Mouse (Mus musculus): ENCODE measurements around the gene Cdkn2aipnl. TPM values are rescaled to one million over a fixed set of nuclear protein-coding genes. Genes with fewer than 3 reads are reported as not detected.

Gene Cdkn2aipnl
- polyA plus RNA-seq, 1 experiment from 2014 or later, result 32.2 TPM

DNA sequence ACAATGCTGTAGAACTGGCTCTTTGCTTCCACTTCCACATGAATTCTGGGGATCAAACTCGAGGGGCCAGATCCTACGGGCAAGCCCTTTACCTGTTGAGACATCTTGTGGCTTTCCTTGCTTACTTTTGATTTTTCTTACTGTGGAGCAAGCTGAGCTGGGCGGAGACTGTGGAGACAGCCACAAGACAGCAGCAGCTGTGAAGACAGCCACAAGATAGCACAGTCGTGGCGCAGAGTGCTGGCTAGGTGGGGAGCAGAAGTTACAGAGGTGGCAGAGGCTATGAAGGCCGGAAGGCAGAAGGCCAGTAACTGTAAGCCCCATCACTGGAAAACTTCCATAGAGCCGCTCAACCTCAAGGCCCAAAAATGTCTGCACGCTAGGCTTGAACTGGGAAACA lies 5.7 kb upstream of the Cdkn2aipnl start:
- in situ Hi-C loops (cut with MboI; ENCODE audit: low pct_unique_long_range_greater_than_20kb), result no loop called here
- TF ChIP-seq CTCF (IDR thresholded peaks at IDR 0.05), result no peak
- POLR2A ChIA-PET, result interaction anchor here (1.2 kb wide), 1 partner anchor 104 kb away, joined by 3 read pairs; the partner anchor contains the start of gene Jade2
- DNase-seq (ENCODE audit: low read depth, low spot score) (no peak), ATAC-seq (no peak)
- H3K27me3 ChIP-seq, result no peaks in the 10 kb centered on the region
- CTCF ChIA-PET, result interaction anchor here (1.1 to 1.8 kb wide), 2 partner anchors 20 to 142 kb away, joined by 3 to 5 read pairs; no protein-coding TSS in a partner anchor

GRCm38 (mm10) chr11:51962277-51962676 lies 5.2 kb upstream of the Cdkn2aipnl start:
- ATAC-seq, result no peak
- ChIA-PET CTCF (interaction anchor here (1.1 to 1.8 kb wide), 2 partner anchors 21 to 142 kb away, joined by 3 to 5 read pairs; no protein-coding TSS in a partner anchor), POLR2A (interaction anchor here (1.2 kb wide), 1 partner anchor 105 kb away, joined by 3 read pairs; the partner anchor contains the start of gene Jade2)
- DNase-seq (ENCODE audit: low read depth, low spot score), result no peak
- H3K27me3 ChIP-seq, result no peaks in the 10 kb centered on the region
- in situ Hi-C loops (cut with MboI; ENCODE audit: low pct_unique_long_range_greater_than_20kb), result no loop called here
- no peak for TF ChIP-seq CTCF (IDR thresholded peaks at IDR 0.05)

- POLR2A ChIA-PET, result interaction anchor here (0.5 to 2.5 kb wide), 7 partner anchors 10 to 111 kb away, joined by 3 to 18 read pairs (median 5); partner anchors contain the start of gene Jade2
- in situ Hi-C loops (cut with MboI; ENCODE audit: low pct_unique_long_range_greater_than_20kb), result loop anchor here (5.0 kb wide), 3 partner anchors 49 to 144 kb away; partner anchors contain the start of gene Jade2
- ATAC-seq, result no peak
Observed at GRCm38 (mm10) chr11:51966651-51967050, 810 bp upstream of the Cdkn2aipnl start.

DNA sequence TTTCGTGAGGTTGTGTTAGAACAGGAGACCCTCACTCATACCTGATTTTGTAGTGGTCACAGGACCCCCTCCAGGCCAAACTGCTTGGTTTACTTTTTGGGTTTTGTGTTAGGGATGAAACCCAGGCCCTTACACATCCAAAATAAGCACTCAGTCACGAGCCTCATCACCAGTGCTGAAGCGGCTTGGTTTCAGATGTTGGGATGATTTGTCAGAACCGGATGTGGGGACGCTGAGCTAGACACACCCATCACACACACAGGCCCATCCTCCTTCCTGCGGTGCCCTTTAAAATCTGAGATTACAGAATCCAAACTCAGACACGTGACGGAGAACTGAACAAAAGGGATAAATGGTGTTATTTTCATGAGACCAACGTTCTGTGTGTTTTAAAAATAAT lies 1.4 kb downstream of the Cdkn2aipnl start:
- DNase-seq (ENCODE audit: low read depth, low spot score) (no peak), ATAC-seq (no peak)
- in situ Hi-C loops (cut with MboI; ENCODE audit: low pct_unique_long_range_greater_than_20kb), result loop anchor here (5.0 kb wide), 3 partner anchors 52 to 147 kb away; partner anchors contain the start of gene Jade2
- no peak for TF ChIP-seq CTCF (IDR thresholded peaks at IDR 0.05)
- ChIA-PET CTCF (interaction anchor here (1.5 to 6.7 kb wide), 5 partner anchors 28 to 251 kb away, joined by 3 to 43 read pairs (median 4); no protein-coding TSS in a partner anchor), POLR2A (interaction anchor here (0.7 to 2.5 kb wide), 2 partner anchors 111 to 130 kb away, joined by 3 to 6 read pairs; partner anchors contain the start of gene Jade2)
- no peaks in the 10 kb centered on the region for H3K27me3 ChIP-seq

More at GRCm38 (mm10) chr11:51966651-51967050, 810 bp upstream of the Cdkn2aipnl start:
- CTCF ChIA-PET, result interaction anchor here (1.0 to 6.7 kb wide), 13 partner anchors 11 to 254 kb away, joined by 3 to 43 read pairs (median 4); no protein-coding TSS in a partner anchor
- H3K27me3 ChIP-seq, result no peaks in the 10 kb centered on the region
- DNase-seq (ENCODE audit: low read depth, low spot score), result no peak
- TF ChIP-seq CTCF (IDR thresholded peaks at IDR 0.05), result no peak

- H3K27me3 ChIP-seq, result no peaks in the 10 kb centered on the region
- ChIA-PET POLR2A (no interaction called here), CTCF (interaction anchor here (1.5 to 6.7 kb wide), 5 partner anchors 29 to 251 kb away, joined by 3 to 43 read pairs (median 4); no protein-coding TSS in a partner anchor)
- peak; percentile 39 for TF ChIP-seq CTCF (IDR thresholded peaks at IDR 0.05)
- in situ Hi-C loops (cut with MboI; ENCODE audit: low pct_unique_long_range_greater_than_20kb), result loop anchor here (5.0 kb wide), 3 partner anchors 52 to 147 kb away; partner anchors contain the start of gene Jade2
- DNase-seq (ENCODE audit: low read depth, low spot score) (no peak), ATAC-seq (no peak)
Observed at GRCm38 (mm10) chr11:51969511-51969910, 2.0 kb downstream of the Cdkn2aipnl start.

GRCm38 (mm10) chr11:51971644-51972043 lies 4.2 kb downstream of the Cdkn2aipnl start:
- DNase-seq (ENCODE audit: low read depth, low spot score) (no peak), ATAC-seq (no peak)
- in situ Hi-C loops (cut with MboI; ENCODE audit: low pct_unique_long_range_greater_than_20kb), result no loop called here
- CTCF ChIA-PET, result no interaction called here
- H3K27me3 ChIP-seq, result no peaks in the 10 kb centered on the region
- no peak for TF ChIP-seq CTCF (IDR thresholded peaks at IDR 0.05)
- POLR2A ChIA-PET, result no interaction called here

- in situ Hi-C loops (cut with MboI; ENCODE audit: low pct_unique_long_range_greater_than_20kb), result no loop called here
- POLR2A ChIA-PET, result interaction anchor here (0.6 to 1.8 kb wide), 6 partner anchors 11 to 145 kb away, joined by 3 to 4 read pairs (median 3); no protein-coding TSS in a partner anchor
- DNase-seq (ENCODE audit: low read depth, low spot score) (peak; percentile 35), ATAC-seq (peak; percentile 36)
- H3K27me3 ChIP-seq, result no peaks in the 10 kb centered on the region
- TF ChIP-seq CTCF (IDR thresholded peaks at IDR 0.05), result no peak
- CTCF ChIA-PET, result interaction anchor here (1.3 kb wide), 1 partner anchor 82 kb away, joined by 3 read pairs; no protein-coding TSS in a partner anchor
Observed at GRCm38 (mm10) chr11:51999611-52000289, 32.3 kb downstream of the Cdkn2aipnl start.

DNA sequence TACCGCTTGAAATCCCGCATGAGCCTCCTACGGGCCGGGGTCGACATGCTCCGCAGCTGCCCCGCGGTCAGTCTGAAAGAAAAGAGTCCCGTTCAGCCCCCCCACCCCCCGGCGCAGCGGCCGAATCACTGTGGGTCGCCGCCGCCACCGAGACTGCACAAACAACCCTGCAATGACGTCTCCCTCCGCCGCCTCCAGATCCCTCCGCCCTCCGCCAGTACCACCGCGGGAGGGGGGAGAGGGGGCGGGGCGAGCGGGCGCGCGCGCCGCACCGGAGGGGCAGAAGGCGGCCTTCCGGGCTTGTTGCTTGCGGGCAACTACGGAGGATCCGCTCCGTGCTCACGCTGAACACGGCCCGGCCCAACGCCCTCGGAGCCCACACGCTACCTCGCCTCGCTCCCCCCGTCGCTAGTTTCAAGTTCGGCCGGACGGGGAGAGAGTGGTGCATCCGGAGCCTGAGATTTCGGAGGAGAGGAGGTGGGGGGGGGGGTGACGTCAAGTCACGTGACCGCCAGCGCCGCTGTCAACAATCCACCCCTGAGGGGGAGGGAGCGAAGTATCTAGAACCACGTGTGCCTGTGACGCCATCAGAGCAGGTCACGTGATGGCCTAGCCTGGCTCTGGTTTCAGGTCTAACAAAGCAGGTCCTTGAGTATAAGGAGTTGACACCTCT lies 33.0 kb downstream of the Cdkn2aipnl start, which contains the start of gene Ube2b:
Gene Ube2b, minus strand, starts transcription at position 473 of the 673 bp plus-strand sequence.
- ChIA-PET CTCF (no interaction called here), POLR2A (interaction anchor here (0.8 to 1.8 kb wide), 3 partner anchors 36 to 144 kb away, joined by 3 to 4 read pairs (median 3); no protein-coding TSS in a partner anchor)
- TF ChIP-seq CTCF (IDR thresholded peaks at IDR 0.05), result no peak
- H3K27me3 ChIP-seq, result no peaks in the 10 kb centered on the region
- in situ Hi-C loops (cut with MboI; ENCODE audit: low pct_unique_long_range_greater_than_20kb), result no loop called here
- ATAC-seq (peak; percentile 33), DNase-seq (ENCODE audit: low read depth, low spot score) (peak; percentile 88)

- CTCF ChIA-PET, result no interaction called here
- no peak for ATAC-seq
- in situ Hi-C loops (cut with MboI; ENCODE audit: low pct_unique_long_range_greater_than_20kb), result no loop called here
- POLR2A ChIA-PET, result no interaction called here
- no peak for TF ChIP-seq CTCF (IDR thresholded peaks at IDR 0.05)
- H3K27me3 ChIP-seq, result no peaks in the 10 kb centered on the region
- DNase-seq (ENCODE audit: low read depth, low spot score), result no peak
Observed at GRCm38 (mm10) chr11:52001341-52001740, 33.9 kb downstream of the Cdkn2aipnl start.

DNA sequence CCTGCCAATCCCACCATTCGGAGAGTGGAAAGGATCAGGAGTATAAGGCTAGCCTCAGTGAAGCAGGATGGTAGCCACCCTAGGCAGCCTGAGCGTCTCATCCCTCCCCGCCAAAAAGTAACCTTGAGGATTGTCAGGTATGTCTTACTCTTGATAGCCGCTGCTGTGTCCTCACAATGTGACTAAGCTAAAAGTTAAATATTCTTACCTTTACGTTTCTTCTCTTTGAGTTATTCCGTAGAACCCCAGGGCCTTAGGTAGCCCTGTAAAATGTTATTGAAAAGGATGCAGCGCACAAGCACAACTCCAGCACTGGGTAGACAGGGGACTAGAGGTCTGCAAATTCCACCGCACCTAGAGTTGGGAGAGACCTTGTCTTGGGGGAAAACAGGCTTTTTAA lies 34.4 kb downstream of the Cdkn2aipnl start:
- in situ Hi-C loops (cut with MboI; ENCODE audit: low pct_unique_long_range_greater_than_20kb), result no loop called here
- ATAC-seq (no peak), DNase-seq (ENCODE audit: low read depth, low spot score) (no peak)
- ChIA-PET CTCF (no interaction called here), POLR2A (no interaction called here)
- no peak for TF ChIP-seq CTCF (IDR thresholded peaks at IDR 0.05)
- no peaks in the 10 kb centered on the region for H3K27me3 ChIP-seq

All from Patski (cell line).